In genomic region chr7:139894655-139895557, GRCm38 (mm10) we compare ENCODE assay signal across 8 mouse cellular contexts. TPM values are rescaled to one million over a fixed set of nuclear protein-coding genes. Genes with fewer than 3 reads are reported as not detected.
DNase-seq lines count a peak whose midpoint lies in the region; ATAC-seq and TF ChIP-seq lines count a peak whose summit lies in the region.

Kndc1 (plus strand) TSS chr7:139894696.

- WGBS in lung, embryonic 14.5 days, result under 1% methylated on average over 50 of the region's 50 CpGs

- H3K27ac ChIP-seq in lung, embryonic 14.5 days (ENCODE audit: low read depth), result no peak within 1 kb of the TSS

- peak within 1 kb of the TSS; percentile 39 for H3K4me3 ChIP-seq in lung, embryonic 14.5 days (ENCODE audit: low read depth, low read length)

- H3K9me3 ChIP-seq in lung, embryonic 14.5 days (ENCODE audit: low read depth, low read length), result no peaks in the 10 kb centered on the region

- peaks cover 37% of the 10 kb centered on the region for H3K27me3 ChIP-seq in lung, embryonic 14.5 days (ENCODE audit: insufficient read depth, low read length)

- H3K4me1 ChIP-seq in lung, embryonic 14.5 days (ENCODE audit: insufficient read depth), result no peaks in the 10 kb centered on the region

- H3K36me3 ChIP-seq in lung, embryonic 14.5 days (ENCODE audit: insufficient read depth), result no peaks in the 10 kb centered on the region

- H3K4me2 ChIP-seq in lung, embryonic 14.5 days, result peak within 1 kb of the TSS; percentile 74

- no peak for TF ChIP-seq CTCF in lung, embryonic 14.5 days (IDR thresholded peaks at IDR 0.05; ENCODE audit: low read depth)

- peak; percentile 82 for ATAC-seq in lung, embryonic 14.5 days (ENCODE audit: insufficient read depth)
- no peak for ATAC-seq in erythroblast, adult 5-6 weeks (replicated peaks; ENCODE audit: low FRiP score, poor library complexity, severe bottlenecking)

- peak; percentile 39 for DNase-seq in kidney, postnatal 10 days
- no peak for DNase-seq in kidney, adult 11 months
- peak; percentile 82 for DNase-seq in cerebellum, adult 9-10 months
- peak; percentile 41 to 51 for DNase-seq in frontal cortex, postnatal 14 days (ENCODE audit: low spot score in 2 of 2)
- DNase-seq in layer of hippocampus, adult 11-12 months (ENCODE audit: low spot score), result peak; percentile 80
- DNase-seq in lung, embryonic 14.5 days, result peak; percentile 55
- DNase-seq in right cerebral cortex, postnatal 36 days (ENCODE audit: low spot score in 2 of 2), result peak; percentile 65 to 72

- no peak within 1 kb of the TSS; the same call in 1 of the 2 replicates for H3K9ac ChIP-seq in lung, embryonic 14.5 days

RNA-seq across cellular contexts. Expression of gene Kndc1, which starts in this region (rescaled TPM):
- 0.45 and 0.53 TPM in 2 replicates for polyA plus RNA-seq in lung, embryonic 14.5 days (2014; fragmentation: Nextera tagmentation; extraction: Ambion mirVana)
- total RNA-seq in erythroblast, adult 5-6 weeks (2015; ENCODE audit: low replicate concordance), result not detected in 2 replicates
- not detected in 2 replicates for total RNA-seq in erythroblast, adult 5-6 weeks (2017; ENCODE audit: low replicate concordance)

Comparison
In these comparisons a context has a peak if more than half of its experiments do, and no peak if none do; other contexts are left out.
1. Peak in DNase-seq, ATAC-seq, H3K4me3 ChIP-seq and H3K4me2 ChIP-seq in lung, embryonic 14.5 days; RNA of the gene not detected or under 1 TPM.